Mouse (Mus musculus): ENCODE data around the gene Dpf3.

- TF ChIP-seq POLR2A (IDR thresholded peaks at IDR 0.05; ENCODE audit: control insufficient read depth, low read depth, low read length) (no peak), CTCF (IDR thresholded peaks at IDR 0.05; ENCODE audit: control insufficient read depth, insufficient read depth, insufficient replicate concordance, low read depth, low read length) (no peak)
These were observed 125.7 kb downstream of the Dpf3 start for GRCm38 (mm10) chr12:83361801-83362200.

Data from testis, adult 2 months (tissue).